Mouse (Mus musculus): ENCODE data around the gene Mark2. TPM values are rescaled to one million over a fixed set of nuclear protein-coding genes. Genes with fewer than 3 reads are reported as not detected.

The Mark2 gene
- polyA plus RNA-seq, 1 experiment from 2014 or later: 40.8 TPM

DNA sequence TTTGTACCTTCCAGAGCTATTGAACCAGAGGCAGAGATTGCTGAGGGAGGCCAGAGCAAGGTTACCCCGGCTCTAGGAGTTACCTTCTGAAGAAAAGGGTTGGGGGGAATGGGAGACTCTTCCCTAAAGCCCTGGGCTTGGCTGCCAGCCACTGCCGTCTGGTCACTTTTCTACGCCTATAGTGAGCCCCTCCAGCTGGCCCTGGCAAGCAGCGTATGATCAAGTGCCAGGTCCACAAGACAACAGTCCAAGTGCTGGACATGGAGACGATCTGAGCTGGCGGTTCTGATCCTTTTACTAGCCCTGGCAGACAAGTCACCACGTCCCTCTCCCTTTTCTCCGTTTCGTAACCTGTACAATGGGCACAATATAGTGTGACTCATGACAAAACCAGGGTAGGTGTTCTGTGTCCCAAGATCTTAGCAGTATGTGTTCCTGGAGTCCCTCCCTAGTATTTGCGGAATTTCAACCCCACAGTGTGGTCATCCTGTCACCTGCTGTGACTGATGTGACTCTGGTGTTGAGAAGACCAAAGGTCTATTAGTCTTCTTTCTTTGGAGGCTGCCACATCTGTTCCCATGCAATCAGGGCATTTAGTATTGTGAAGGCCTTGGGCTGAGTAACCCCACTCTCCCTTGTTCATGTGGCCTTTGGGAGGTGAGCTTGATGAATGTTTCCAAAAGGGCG, 11.3 kb upstream of the Mark2 start:
- WGBS: 76% methylated on average over 11 of the region's 11 CpGs
- Histone ChIP-seq H3K4me1 (replicated peaks) (no peaks in the 10 kb centered on the region), H3K27ac (ENCODE audit: poor library complexity, severe bottlenecking) (no peak overlapping the region), H3K9ac (no peak overlapping the region), H3K36me3 (peaks cover 12% of the 10 kb centered on the region), H3K4me2 (no peak overlapping the region), H3K27me3 (replicated peaks) (no peaks in the 10 kb centered on the region), H3K4me3 (no peak overlapping the region), H3K9me3 (replicated peaks) (no peaks in the 10 kb centered on the region)
- no peak for ATAC-seq (ENCODE audit: insufficient number of reproducible peaks, low FRiP score)

DNA sequence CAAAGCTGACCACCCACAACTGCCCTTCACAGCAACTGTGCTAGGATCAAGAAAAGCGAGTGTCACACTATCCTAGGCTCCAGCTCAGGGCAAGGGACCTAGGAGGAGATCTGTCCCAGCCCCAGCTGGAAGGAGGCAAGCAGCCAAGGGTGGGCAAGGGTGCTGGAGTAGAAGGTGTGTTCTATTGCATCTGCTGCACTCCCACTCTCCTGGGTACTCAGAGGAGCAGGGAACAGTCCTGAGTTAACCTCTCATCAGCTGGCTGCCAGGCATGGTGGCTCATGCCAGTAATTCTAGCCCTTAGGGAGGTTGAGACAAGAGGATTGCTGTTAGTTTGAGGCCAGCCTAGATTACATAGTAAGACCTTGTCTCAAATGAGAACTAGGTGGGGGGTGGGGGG, 8.3 kb upstream of the Mark2 start:
- no peak overlapping the region for H3K9ac ChIP-seq
- WGBS: 82% methylated on average over 1 of the region's 1 CpGs
- H3K9me3 ChIP-seq (replicated peaks): no peaks in the 10 kb centered on the region
- no peaks in the 10 kb centered on the region for H3K4me1 ChIP-seq (replicated peaks)
- H3K27ac ChIP-seq (ENCODE audit: poor library complexity, severe bottlenecking): no peak overlapping the region
- no peaks in the 10 kb centered on the region for H3K27me3 ChIP-seq (replicated peaks)
- no peak overlapping the region for H3K4me2 ChIP-seq
- ATAC-seq (ENCODE audit: insufficient number of reproducible peaks, low FRiP score): no peak
- no peaks in the 10 kb centered on the region for H3K36me3 ChIP-seq
- no peak overlapping the region for H3K4me3 ChIP-seq

DNA sequence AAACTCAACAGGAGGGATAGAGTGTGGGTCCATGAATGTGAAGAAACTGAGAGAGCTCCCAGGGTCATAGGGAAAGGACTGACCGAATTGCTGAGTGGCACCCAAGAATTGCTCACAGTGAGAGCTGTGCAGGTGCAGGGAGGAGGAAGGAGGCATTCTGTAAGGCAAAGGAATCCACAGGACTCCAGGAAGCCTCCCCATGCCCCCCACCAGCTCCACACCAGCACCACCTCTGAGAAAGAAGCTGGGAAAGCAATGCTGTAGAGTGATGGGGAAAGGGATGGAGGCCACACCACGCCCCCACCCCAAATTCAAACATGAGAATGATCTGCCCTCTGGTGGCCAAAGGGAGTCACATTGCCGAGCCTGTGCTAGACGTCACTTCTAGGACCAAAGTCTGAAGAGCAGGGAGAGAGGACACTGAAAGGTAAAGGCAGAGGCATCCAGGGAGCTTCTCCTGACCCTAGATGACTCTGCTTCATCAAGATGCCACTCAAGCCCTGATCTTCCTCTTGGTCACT, 3.6 kb upstream of the Mark2 start:
- no peaks in the 10 kb centered on the region for H3K27me3 ChIP-seq (replicated peaks)
- no peaks in the 10 kb centered on the region for H3K36me3 ChIP-seq
- no peak overlapping the region for H3K27ac ChIP-seq (ENCODE audit: poor library complexity, severe bottlenecking)
- H3K4me1 ChIP-seq (replicated peaks): peaks cover 8% of the 10 kb centered on the region; the same call in 1 of the 2 replicates
- no peak for ATAC-seq (ENCODE audit: insufficient number of reproducible peaks, low FRiP score)
- H3K9ac ChIP-seq: no peak overlapping the region
- H3K4me2 ChIP-seq: no peak overlapping the region
- 17% methylated on average over 4 of the region's 4 CpGs for WGBS
- H3K9me3 ChIP-seq (replicated peaks): no peaks in the 10 kb centered on the region
- no peak overlapping the region for H3K4me3 ChIP-seq

DNA sequence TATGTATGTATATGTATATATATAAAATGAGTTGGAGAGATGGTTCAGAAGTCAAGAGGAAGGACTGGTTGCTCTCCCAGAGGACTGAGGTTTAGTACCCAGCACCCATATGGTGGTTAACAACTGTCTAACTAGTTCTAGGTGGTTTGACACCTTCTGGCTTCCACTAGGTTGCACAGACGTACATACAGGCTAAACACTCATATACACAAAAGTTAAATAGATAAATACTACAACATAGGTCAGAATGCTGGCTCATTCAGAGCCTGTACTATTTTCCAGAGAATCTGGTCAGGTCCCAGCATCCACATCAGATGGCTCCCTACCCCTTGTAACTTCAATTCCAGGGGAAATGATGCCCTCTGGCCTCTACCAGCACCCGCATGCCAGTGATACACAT, 986 bp upstream of the Mark2 start:
- Histone ChIP-seq H3K4me2 (no peak overlapping the region), H3K27ac (ENCODE audit: poor library complexity, severe bottlenecking) (no peak overlapping the region), H3K27me3 (replicated peaks) (no peaks in the 10 kb centered on the region), H3K36me3 (no peaks in the 10 kb centered on the region), H3K9ac (no peak overlapping the region), H3K4me1 (replicated peaks) (peaks cover 34% of the 10 kb centered on the region), H3K4me3 (no peak overlapping the region), H3K9me3 (replicated peaks) (no peaks in the 10 kb centered on the region)
- WGBS: 69% methylated on average over 2 of the region's 2 CpGs
- ATAC-seq (ENCODE audit: insufficient number of reproducible peaks, low FRiP score): no peak

DNA sequence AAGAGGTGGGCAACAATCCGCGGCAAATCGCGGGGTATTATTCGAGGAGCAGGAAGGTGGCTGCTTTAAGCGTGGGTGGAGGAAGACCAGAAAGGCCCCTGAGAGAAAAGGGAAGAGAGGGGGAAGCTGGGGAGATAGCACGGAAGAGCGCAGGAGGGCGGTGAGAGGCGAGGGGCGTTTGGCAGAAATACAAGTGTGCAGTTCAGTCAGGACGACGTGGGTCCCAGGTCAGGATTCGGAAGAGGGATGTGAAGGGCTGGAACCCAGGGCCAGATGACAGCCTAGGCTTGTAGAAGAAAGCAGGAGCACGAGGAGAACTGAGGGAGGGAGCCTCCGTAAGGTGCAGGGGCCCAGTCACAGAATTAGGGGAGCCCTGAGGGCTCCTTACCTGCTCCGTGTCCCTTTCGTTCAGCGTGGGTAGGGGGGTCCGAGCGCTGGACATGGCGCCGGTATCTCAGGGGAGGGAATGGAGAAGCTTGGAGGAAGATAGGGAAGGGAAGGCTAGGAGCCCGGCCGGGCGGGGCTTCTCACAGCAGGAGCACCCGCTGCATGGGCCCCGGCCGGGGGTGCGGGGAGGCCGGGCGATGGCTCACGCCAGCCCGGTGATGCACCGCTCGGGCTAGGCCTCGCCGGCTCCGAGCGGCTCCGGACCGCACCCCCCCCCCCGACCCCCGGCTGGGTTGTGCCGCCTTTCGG, 732 bp downstream of the Mark2 start:
- H3K9me3 ChIP-seq (replicated peaks): no peaks in the 10 kb centered on the region
- peaks cover 51% of the 10 kb centered on the region for H3K4me1 ChIP-seq (replicated peaks)
- H3K9ac ChIP-seq: peak overlapping the region; percentile 96
- no peaks in the 10 kb centered on the region for H3K36me3 ChIP-seq
- H3K27ac ChIP-seq (ENCODE audit: poor library complexity, severe bottlenecking): peak overlapping the region; percentile 89
- H3K4me3 ChIP-seq: peak overlapping the region; percentile 88
- H3K27me3 ChIP-seq (replicated peaks): no peaks in the 10 kb centered on the region
- peak overlapping the region; percentile 95 for H3K4me2 ChIP-seq
- peak; percentile 84 for ATAC-seq (ENCODE audit: insufficient number of reproducible peaks, low FRiP score)
- WGBS: under 1% methylated on average over 31 of the region's 46 CpGs

DNA sequence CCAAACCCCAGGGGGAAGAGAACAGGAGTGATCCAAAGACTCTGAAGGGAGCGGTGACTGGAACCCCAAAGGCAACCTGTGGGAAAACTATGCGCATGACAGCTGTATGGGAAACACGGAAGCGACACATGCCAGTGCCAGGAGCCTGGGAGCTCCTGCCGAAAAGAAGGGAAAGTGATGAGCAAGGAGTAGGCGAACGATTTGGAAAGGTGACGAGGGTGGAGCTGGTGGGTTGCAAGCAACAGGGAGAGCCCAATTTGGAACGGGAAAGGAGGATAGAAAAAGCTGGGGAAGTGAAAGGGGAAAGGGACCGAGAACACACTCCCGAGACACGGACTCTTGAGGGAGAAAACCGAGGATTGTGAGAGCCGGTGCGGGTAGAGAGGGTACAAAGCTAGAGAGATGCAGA, 1.3 kb downstream of the Mark2 start:
- peak overlapping the region; percentile 89; the same call in 1 of the 2 replicates for H3K27ac ChIP-seq (ENCODE audit: poor library complexity, severe bottlenecking)
- ATAC-seq (ENCODE audit: insufficient number of reproducible peaks, low FRiP score): no peak
- H3K9ac ChIP-seq: peak overlapping the region; percentile 96
- H3K4me1 ChIP-seq (replicated peaks): peaks cover 52% of the 10 kb centered on the region
- no peaks in the 10 kb centered on the region for H3K36me3 ChIP-seq
- 1% methylated on average over 15 of the region's 15 CpGs for WGBS
- H3K9me3 ChIP-seq (replicated peaks): no peaks in the 10 kb centered on the region
- no peaks in the 10 kb centered on the region for H3K27me3 ChIP-seq (replicated peaks)
- H3K4me2 ChIP-seq: peak overlapping the region; percentile 95
- H3K4me3 ChIP-seq: peak overlapping the region; percentile 88

DNA sequence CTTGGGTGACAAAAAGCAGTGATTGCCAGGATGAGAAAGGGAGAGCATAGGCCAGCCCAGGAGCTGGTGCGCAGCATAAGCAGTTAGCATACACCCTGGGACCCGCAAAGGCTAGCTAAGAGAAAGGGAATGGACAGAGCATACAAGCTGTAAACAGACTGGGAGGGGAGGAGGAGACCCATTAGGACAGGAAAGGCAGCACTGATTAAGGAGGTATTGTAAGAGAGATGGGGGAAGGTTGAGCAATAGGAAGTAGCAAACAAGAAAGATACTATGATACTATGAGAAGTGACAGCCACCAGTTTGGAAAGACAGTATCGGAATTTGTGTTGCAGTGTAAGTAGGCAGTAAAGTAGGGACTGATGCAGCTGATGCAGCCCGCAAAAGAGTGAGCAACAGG, 1.8 kb downstream of the Mark2 start:
- Histone ChIP-seq H3K27ac (ENCODE audit: poor library complexity, severe bottlenecking) (peak overlapping the region; percentile 13; the same call in 1 of the 2 replicates), H3K9me3 (replicated peaks) (no peaks in the 10 kb centered on the region), H3K36me3 (no peaks in the 10 kb centered on the region), H3K27me3 (replicated peaks) (no peaks in the 10 kb centered on the region), H3K4me3 (peak overlapping the region; percentile 88), H3K4me2 (peak overlapping the region; percentile 95), H3K9ac (peak overlapping the region; percentile 96), H3K4me1 (replicated peaks) (peaks cover 52% of the 10 kb centered on the region)
- ATAC-seq (ENCODE audit: insufficient number of reproducible peaks, low FRiP score): no peak
- WGBS: 42% methylated on average over 4 of the region's 4 CpGs

DNA sequence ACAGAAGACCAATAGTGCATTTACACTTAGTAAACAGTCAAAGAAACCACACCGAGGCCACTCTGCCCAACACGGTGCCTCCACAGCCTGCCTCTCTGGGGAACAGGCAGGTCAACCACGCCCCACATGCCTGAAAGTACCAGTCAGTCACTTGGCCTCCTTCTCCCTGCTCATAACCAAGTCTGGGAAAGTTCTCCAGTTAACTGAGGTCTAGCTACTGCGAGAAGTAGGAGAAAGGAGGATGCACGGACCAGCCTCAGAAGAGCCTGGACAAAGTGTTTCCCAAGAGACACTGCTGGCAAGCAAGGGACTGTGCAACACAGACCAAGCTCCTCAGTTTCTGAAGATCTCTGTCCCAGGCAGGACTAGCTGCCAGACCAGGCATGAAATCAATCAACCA, 2.6 kb downstream of the Mark2 start:
- Histone ChIP-seq H3K4me3 (peak overlapping the region; percentile 88), H3K9me3 (replicated peaks) (no peaks in the 10 kb centered on the region), H3K4me1 (replicated peaks) (peaks cover 60% of the 10 kb centered on the region), H3K9ac (peak overlapping the region; percentile 96), H3K27me3 (replicated peaks) (no peaks in the 10 kb centered on the region), H3K4me2 (peak overlapping the region; percentile 95), H3K27ac (ENCODE audit: poor library complexity, severe bottlenecking) (no peak overlapping the region; the same call in 1 of the 2 replicates), H3K36me3 (0 out of 2 replicates have a peak, but pooled peaks cover under 1% of the 10 kb centered on the region)
- no peak for ATAC-seq (ENCODE audit: insufficient number of reproducible peaks, low FRiP score)
- 42% methylated on average over 5 of the region's 5 CpGs for WGBS

DNA sequence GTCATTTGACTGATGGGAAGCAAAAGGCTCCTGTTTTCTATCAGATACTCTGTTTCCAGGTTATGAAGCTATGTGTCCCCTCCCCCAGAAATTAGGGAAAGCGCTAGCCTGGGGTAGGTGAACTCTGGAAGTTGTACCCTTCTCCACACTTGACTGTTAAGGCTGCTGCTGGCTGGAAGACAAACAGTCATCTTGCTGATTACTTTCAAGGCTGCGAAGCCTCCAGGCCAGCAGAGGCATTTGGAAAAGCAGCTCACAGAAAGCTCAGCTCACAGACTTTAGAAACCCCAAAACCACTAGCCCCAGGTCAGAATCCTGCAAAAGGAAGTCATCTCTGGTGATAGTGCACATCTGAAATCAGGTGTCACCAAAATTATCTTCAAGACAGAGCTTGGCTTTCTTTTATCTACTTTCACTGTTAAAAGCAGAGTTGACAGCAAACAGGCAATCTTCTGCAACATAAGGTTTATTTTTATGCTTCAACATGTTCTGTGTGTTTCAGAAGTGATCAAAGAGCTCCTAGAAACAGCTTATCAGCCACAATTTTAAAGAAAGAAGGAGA, 3.8 kb downstream of the Mark2 start:
- Histone ChIP-seq H3K9me3 (replicated peaks) (no peaks in the 10 kb centered on the region), H3K36me3 (0 out of 2 replicates have a peak, but pooled peaks cover 3% of the 10 kb centered on the region), H3K4me3 (no peak overlapping the region), H3K9ac (peak overlapping the region; percentile 46; the same call in 1 of the 2 replicates), H3K27ac (ENCODE audit: poor library complexity, severe bottlenecking) (no peak overlapping the region), H3K4me1 (replicated peaks) (peaks cover 61% of the 10 kb centered on the region), H3K27me3 (replicated peaks) (no peaks in the 10 kb centered on the region), H3K4me2 (0 out of 2 replicates have a peak overlapping the region, but pooled peaks have one; percentile 5)
- 46% methylated on average over 2 of the region's 2 CpGs for WGBS
- no peak for ATAC-seq (ENCODE audit: insufficient number of reproducible peaks, low FRiP score)

DNA sequence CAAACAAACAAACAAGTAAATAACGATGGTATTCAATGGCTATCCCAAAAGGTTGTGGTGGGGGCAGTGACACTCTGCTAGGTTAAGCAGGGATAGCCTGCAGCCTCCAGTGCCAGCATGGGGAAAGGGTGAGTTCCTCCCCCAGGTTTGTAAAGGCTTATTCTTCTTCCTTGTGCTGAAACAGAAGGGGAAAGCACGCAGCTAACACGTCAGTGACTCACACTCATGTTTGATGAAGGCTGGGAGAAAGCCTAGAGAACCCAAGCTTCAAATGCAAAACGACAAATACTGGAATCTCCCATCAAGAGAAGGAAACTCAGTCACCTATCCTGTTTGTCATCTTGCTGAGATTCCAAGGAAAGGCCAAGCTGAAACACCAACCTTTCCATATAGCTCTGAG, 6.0 kb downstream of the Mark2 start:
- ATAC-seq (ENCODE audit: insufficient number of reproducible peaks, low FRiP score): no peak
- Histone ChIP-seq H3K4me2 (no peak overlapping the region), H3K9me3 (replicated peaks) (no peaks in the 10 kb centered on the region), H3K4me1 (replicated peaks) (peaks cover 57% of the 10 kb centered on the region), H3K9ac (no peak overlapping the region), H3K27me3 (replicated peaks) (no peaks in the 10 kb centered on the region), H3K36me3 (peaks cover 10% of the 10 kb centered on the region), H3K27ac (ENCODE audit: poor library complexity, severe bottlenecking) (no peak overlapping the region), H3K4me3 (no peak overlapping the region)
- WGBS: 81% methylated on average over 4 of the region's 4 CpGs

DNA sequence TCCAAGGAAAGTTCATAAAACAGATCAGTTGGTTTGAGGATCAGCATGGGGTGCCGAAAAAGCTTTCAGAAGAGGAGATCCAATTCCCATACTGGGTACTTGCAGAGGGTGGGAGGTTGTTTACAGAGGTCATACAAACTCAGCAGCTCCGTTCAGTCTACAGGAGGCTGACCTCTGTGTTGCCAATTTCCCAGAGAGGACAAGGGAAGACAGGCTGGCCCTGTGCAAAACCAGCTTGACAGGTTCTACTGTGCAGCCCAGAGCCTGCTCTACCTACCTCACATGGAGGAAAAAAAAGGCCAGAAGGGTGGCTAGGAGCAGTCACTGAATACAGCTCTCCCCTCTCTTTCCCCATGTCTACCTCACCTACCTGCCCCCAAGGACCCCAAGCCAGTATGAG, 7.6 kb downstream of the Mark2 start:
- H3K4me2 ChIP-seq: no peak overlapping the region
- no peaks in the 10 kb centered on the region for H3K9me3 ChIP-seq (replicated peaks)
- 82% methylated on average over 2 of the region's 2 CpGs for WGBS
- H3K4me1 ChIP-seq (replicated peaks): peaks cover 41% of the 10 kb centered on the region
- H3K27me3 ChIP-seq (replicated peaks): no peaks in the 10 kb centered on the region
- no peak overlapping the region for H3K9ac ChIP-seq
- H3K36me3 ChIP-seq: peaks cover 10% of the 10 kb centered on the region
- no peak for ATAC-seq (ENCODE audit: insufficient number of reproducible peaks, low FRiP score)
- no peak overlapping the region for H3K4me3 ChIP-seq
- no peak overlapping the region for H3K27ac ChIP-seq (ENCODE audit: poor library complexity, severe bottlenecking)

Data from heart, embryonic 12.5 days (tissue).